33 mouse cellular contexts compared by ENCODE assay signal in genomic region chr14:32880332-32880731, GRCm38 (mm10). TPM values are rescaled to one million over a fixed set of nuclear protein-coding genes. Genes with fewer than 3 reads are reported as not detected.
DNase-seq lines count a peak whose midpoint lies in the region; ATAC-seq lines count a peak whose summit lies in the region.
"Had no signal": no experiment of that assay in that cellular context is flagged by ENCODE, and none has a peak within 500 bp of the region (broad histone marks: within the 10 kb centered on the region; RNA-seq: fewer than 3 reads in every experiment).

No protein-coding gene starts in this region.

- peaks cover 47% of the 10 kb centered on the region for H3K4me1 ChIP-seq in heart, embryonic 12.5 days (replicated peaks)
- H3K4me1 ChIP-seq in heart, embryonic 16.5 days (ENCODE audit: control insufficient read depth, insufficient read depth, low read length) = peaks cover 38% of the 10 kb centered on the region
- H3K4me1 ChIP-seq in midbrain, embryonic 11.5 days (ENCODE audit: control insufficient read depth, insufficient read depth, low read length) = no peaks in the 10 kb centered on the region
- H3K4me1 ChIP-seq in midbrain, embryonic 16.5 days (ENCODE audit: control insufficient read depth, insufficient read depth, low read length) = no peaks in the 10 kb centered on the region
- H3K4me1 ChIP-seq: embryonic facial prominence, embryonic 12.5 days; embryonic facial prominence, embryonic 15.5 days had no signal

- no peak for ATAC-seq in heart, embryonic 12.5 days (ENCODE audit: insufficient number of reproducible peaks, low FRiP score)
- no peak for ATAC-seq in heart, embryonic 16.5 days (replicated peaks; ENCODE audit: extremely low read depth, insufficient read depth, low FRiP score)
- ATAC-seq in midbrain, embryonic 11.5 days (ENCODE audit: low FRiP score) = no peak
- ATAC-seq in midbrain, embryonic 16.5 days = no peak
- ATAC-seq: CD4-positive, CD25-positive, alpha-beta regulatory T cell, adult 4 months; forebrain, embryonic 14.5 days; forebrain, postnatal 0 days; hindbrain, postnatal 0 days; inflammation-experienced regulatory T-cells, adult 6 months; intestine, embryonic 16.5 days had no signal

- intact Hi-C loops in heart, postnatal 36 days (cut with DNase I) = no loop called here

- no peak overlapping the region for H3K9ac ChIP-seq in heart, embryonic 12.5 days
- H3K9ac ChIP-seq in heart, embryonic 16.5 days (ENCODE audit: low read length) = no peak overlapping the region
- no peak overlapping the region for H3K9ac ChIP-seq in midbrain, embryonic 11.5 days (ENCODE audit: low read length)
- no peak overlapping the region for H3K9ac ChIP-seq in midbrain, embryonic 16.5 days (ENCODE audit: low read depth, low read length)
- H3K9ac ChIP-seq: embryonic facial prominence, embryonic 12.5 days; embryonic facial prominence, embryonic 15.5 days; forebrain, postnatal 0 days; hindbrain, embryonic 14.5 days had no signal

- no peaks in the 10 kb centered on the region for H3K27me3 ChIP-seq in heart, embryonic 12.5 days (replicated peaks)
- H3K27me3 ChIP-seq in heart, embryonic 16.5 days (ENCODE audit: control insufficient read depth, insufficient read depth, low read length) = no peaks in the 10 kb centered on the region
- no peaks in the 10 kb centered on the region for H3K27me3 ChIP-seq in midbrain, embryonic 11.5 days (ENCODE audit: control insufficient read depth, insufficient read depth, low read length)
- H3K27me3 ChIP-seq in midbrain, embryonic 16.5 days (ENCODE audit: control insufficient read depth, insufficient read depth, low read depth, low read length) = no peaks in the 10 kb centered on the region
- H3K27me3 ChIP-seq: embryonic facial prominence, embryonic 12.5 days; embryonic facial prominence, embryonic 15.5 days had no signal

- no peaks in the 10 kb centered on the region for H3K9me3 ChIP-seq in heart, embryonic 12.5 days (replicated peaks)
- no peaks in the 10 kb centered on the region for H3K9me3 ChIP-seq in heart, embryonic 16.5 days (replicated peaks; ENCODE audit: control insufficient read depth, low read length)
- no peaks in the 10 kb centered on the region for H3K9me3 ChIP-seq in midbrain, embryonic 11.5 days (ENCODE audit: control insufficient read depth, low read length)
- no peaks in the 10 kb centered on the region for H3K9me3 ChIP-seq in midbrain, embryonic 16.5 days (replicated peaks; ENCODE audit: control insufficient read depth, low read length, poor library complexity, severe bottlenecking)
- H3K9me3 ChIP-seq: embryonic facial prominence, embryonic 12.5 days; embryonic facial prominence, embryonic 15.5 days had no signal

- no peak overlapping the region for H3K4me2 ChIP-seq in heart, embryonic 12.5 days
- H3K4me2 ChIP-seq in heart, embryonic 16.5 days (ENCODE audit: low read depth, low read length) = no peak overlapping the region
- no peak overlapping the region for H3K4me2 ChIP-seq in midbrain, embryonic 11.5 days
- no peak overlapping the region for H3K4me2 ChIP-seq in midbrain, embryonic 16.5 days (ENCODE audit: low read length)
- H3K4me2 ChIP-seq: embryonic facial prominence, embryonic 12.5 days; embryonic facial prominence, embryonic 15.5 days; hindbrain, embryonic 14.5 days had no signal

- no peaks in the 10 kb centered on the region for H3K36me3 ChIP-seq in heart, embryonic 12.5 days
- no peaks in the 10 kb centered on the region for H3K36me3 ChIP-seq in heart, embryonic 16.5 days (ENCODE audit: control insufficient read depth, insufficient read depth)
- H3K36me3 ChIP-seq in midbrain, embryonic 11.5 days (ENCODE audit: control insufficient read depth, insufficient read depth, low read length) = no peaks in the 10 kb centered on the region
- H3K36me3 ChIP-seq in midbrain, embryonic 16.5 days (ENCODE audit: control insufficient read depth, insufficient read depth, low read length) = no peaks in the 10 kb centered on the region
- H3K36me3 ChIP-seq: embryonic facial prominence, embryonic 12.5 days; embryonic facial prominence, embryonic 15.5 days had no signal

- peak overlapping the region; percentile 69; the same call in 1 of the 2 replicates for H3K27ac ChIP-seq in heart, embryonic 12.5 days (ENCODE audit: poor library complexity, severe bottlenecking)
- H3K27ac ChIP-seq in heart, embryonic 16.5 days (ENCODE audit: low read length) = peak overlapping the region; percentile 85; the same call in 1 of the 2 replicates
- no peak overlapping the region for H3K27ac ChIP-seq in midbrain, embryonic 11.5 days (ENCODE audit: low read depth, low read length)
- H3K27ac ChIP-seq in midbrain, embryonic 16.5 days (ENCODE audit: low read length) = no peak overlapping the region
- H3K27ac ChIP-seq: embryonic facial prominence, embryonic 12.5 days; embryonic facial prominence, embryonic 15.5 days; gastrocnemius, adult 2 months; hindbrain, embryonic 14.5 days; hindbrain, postnatal 0 days had no signal

- no peak for DNase-seq in heart, adult 8-10 months (ENCODE audit: low spot score)
- DNase-seq in heart, postnatal 36 days = no peak
- peak; percentile 23 for DNase-seq in midbrain, embryonic 11.5 days (ENCODE audit: low spot score, missing footprints)
- DNase-seq: adrenal gland, adult 2 months; adrenal gland, postnatal 14 days; cerebellum, adult 11 months; cerebellum, adult 2 months; cerebellum, adult 9-11 months; cerebellum, postnatal 25 days; forebrain, postnatal 0 days; gastrocnemius, adult 2 months; gastrocnemius, postnatal 14 days; heart, postnatal 4 days; kidney, adult 18-20 months had no signal

- no peak overlapping the region for H3K4me3 ChIP-seq in heart, embryonic 12.5 days
- no peak overlapping the region for H3K4me3 ChIP-seq in heart, embryonic 16.5 days (ENCODE audit: low read length)
- no peak overlapping the region for H3K4me3 ChIP-seq in midbrain, embryonic 11.5 days (ENCODE audit: low read depth, low read length)
- no peak overlapping the region for H3K4me3 ChIP-seq in midbrain, embryonic 16.5 days (ENCODE audit: low read depth, low read length)
- H3K4me3 ChIP-seq: embryonic facial prominence, embryonic 12.5 days; embryonic facial prominence, embryonic 15.5 days; gastrocnemius, adult 2 months had no signal

- 78% methylated on average over 5 of the region's 5 CpGs for WGBS in heart, embryonic 12.5 days
- 81% methylated on average over 5 of the region's 5 CpGs for WGBS in heart, embryonic 16.5 days
- 94% methylated on average over 5 of the region's 5 CpGs for WGBS in midbrain, embryonic 11.5 days
- WGBS in midbrain, embryonic 16.5 days = 85% methylated on average over 5 of the region's 5 CpGs

RNA-seq across cellular contexts. Expression of gene Vstm4, which starts 23.8 kb away (rescaled TPM):
- 14.7 and 15.1 TPM in 2 replicates for polyA plus RNA-seq in heart, embryonic 12.5 days (2016; fragmentation: Nextera tagmentation; extraction: Ambion mirVana)
- 1 to 10 TPM; 5.6 to 8.9 (median 7.5) TPM for total RNA-seq in heart, adult 8-10 months (2022)
- polyA plus RNA-seq in heart, embryonic 16.5 days (2015; fragmentation: Nextera tagmentation; extraction: Ambion mirVana) = 24.1 and 24.2 TPM in 2 replicates
- total RNA-seq in heart, postnatal 36 days (2021) = 10 to 100 TPM in 1 of 2 experiments, 1 to 10 TPM in 1; 7.0 to 10.2 TPM
- 4.5 and 4.6 TPM in 2 replicates for polyA plus RNA-seq in midbrain, embryonic 11.5 days (2014; fragmentation: Nextera tagmentation; extraction: Ambion mirVana)
- 9.3 and 12.0 TPM in 2 replicates for polyA plus RNA-seq in midbrain, embryonic 16.5 days (2015; fragmentation: Nextera tagmentation; extraction: Ambion mirVana)
- total RNA-seq: common myeloid progenitor, adult 5-6 weeks; MEL had no signal
- polyA plus RNA-seq: C2C12; CD4-positive, CD25-positive, alpha-beta regulatory T cell, adult 4 months; inflammation-experienced regulatory T-cells, adult 6 months had no signal

RNA-seq across cellular contexts. Expression of gene Fam170b, which starts 46.6 kb away (rescaled TPM):
- 0.09 and 0.17 TPM in 2 replicates for polyA plus RNA-seq in heart, embryonic 12.5 days (2016; fragmentation: Nextera tagmentation; extraction: Ambion mirVana)
- total RNA-seq in heart, adult 8-10 months (2022) = not detected
- not detected in 2 replicates for polyA plus RNA-seq in heart, embryonic 16.5 days (2015; fragmentation: Nextera tagmentation; extraction: Ambion mirVana)
- total RNA-seq in heart, postnatal 36 days (2021) = under 1 TPM in 1 of 2 experiments, not detected in 1; 0.17 TPM
- not detected in 2 replicates for polyA plus RNA-seq in midbrain, embryonic 11.5 days (2014; fragmentation: Nextera tagmentation; extraction: Ambion mirVana)
- polyA plus RNA-seq in midbrain, embryonic 16.5 days (2015; fragmentation: Nextera tagmentation; extraction: Ambion mirVana) = 0.08 TPM in 1 of 2 replicates, not detected in the other
- total RNA-seq: adrenal gland, postnatal 14 days; adrenal gland, postnatal 4 days; common myeloid progenitor, adult 5-6 weeks; forebrain, postnatal 0 days; gastrocnemius, adult 2 months; gastrocnemius, postnatal 14 days; gastrocnemius, postnatal 4 days; hindbrain, postnatal 0 days; MEL had no signal
- polyA plus RNA-seq: C2C12; CD4-positive, CD25-positive, alpha-beta regulatory T cell, adult 4 months; cerebellum, adult 2 months; embryonic facial prominence, embryonic 12.5 days; forebrain, embryonic 11.5 days; forebrain, embryonic 14.5 days; forebrain, postnatal 0 days; frontal cortex, adult 2 months; hindbrain, embryonic 11.5 days; hindbrain, embryonic 14.5 days; hindbrain, postnatal 0 days; inflammation-experienced regulatory T-cells, adult 6 months had no signal

Comparison
In these comparisons a context has a peak if more than half of its experiments do, and no peak if none do; other contexts are left out.
1. H3K27ac ChIP-seq: peak in heart, embryonic 12.5 days (single experiment) and heart, embryonic 16.5 days (single experiment); none in midbrain, embryonic 11.5 days (single experiment) and midbrain, embryonic 16.5 days (single experiment).